Mouse (Mus musculus) lung, postnatal 0 days (tissue): ENCODE results near the gene Sirt2. TPM values are rescaled to one million over a fixed set of nuclear protein-coding genes. Genes with fewer than 3 reads are reported as not detected.

Experiments used
- ATAC-seq: fragments of 200-750 bp; cut with Nextera tagmentation; 2 replicates; pipeline ENCODE4 v1.8.0; 2017; ENCODE audit warnings: moderate library complexity
- DNase-seq: peaks from one replicate; pipeline ENCODE4 v3.0.0-alpha.2; 2016; ENCODE audit warnings: low spot score
- H3K27ac ChIP-seq: fragments of 300-500 bp; sonication (generic); 2 replicates; pipeline ENCODE4 v1.5.1; 2014; ENCODE audit warnings: antibody characterized with exemption, mild to moderate bottlenecking, low read length, mixed read lengths
- H3K27me3 ChIP-seq: fragments of 300-500 bp; sonication (generic); replicated peaks from 2 replicates; pipeline ENCODE4 v1.6.1; 2014; ENCODE audit warnings: low read length, mixed read lengths; ENCODE audit not compliant: insufficient read depth
- H3K36me3 ChIP-seq: fragments of 300-500 bp; sonication (generic); 2 replicates; pipeline ENCODE4 v1.6.1; 2014; ENCODE audit warnings: low read length, mixed read lengths; ENCODE audit not compliant: insufficient read depth
- H3K4me1 ChIP-seq: fragments of 300-500 bp; sonication (generic); 2 replicates; pipeline ENCODE4 v1.6.1; 2014; ENCODE audit warnings: antibody characterized with exemption, low read depth, low read length, mixed read lengths; ENCODE audit not compliant: insufficient read depth
- H3K4me2 ChIP-seq: fragments of 300-500 bp; sonication (generic); replicated peaks from 2 replicates; pipeline ENCODE4 v1.6.1; 2014; ENCODE audit warnings: low read depth, mild to moderate bottlenecking, low read length, moderate library complexity, mixed read lengths
- H3K4me3 ChIP-seq: fragments of 300-500 bp; sonication (generic); 2 replicates; pipeline ENCODE4 v1.5.1; 2014; ENCODE audit warnings: low read depth, low read length
- H3K9ac ChIP-seq: fragments of 300-500 bp; sonication (generic); replicated peaks from 2 replicates; pipeline ENCODE4 v1.6.1; 2014; ENCODE audit warnings: low read depth, mild to moderate bottlenecking
- H3K9me3 ChIP-seq: fragments of 300-500 bp; sonication (generic); 2 replicates; pipeline ENCODE4 v1.6.1; 2016; ENCODE audit warnings: low read length, mixed read lengths
- CTCF ChIP-seq: IDR thresholded peaks from 2 replicates; pipeline ENCODE4 v1.5.1; 2016; ENCODE audit warnings: antibody characterized with exemption, mild to moderate bottlenecking
- EP300 ChIP-seq: IDR thresholded peaks from 2 replicates; pipeline ENCODE4 v1.6.1; 2016; ENCODE audit warnings: antibody characterized with exemption, mild to moderate bottlenecking, control low read depth
- WGBS: fragments of 180-500 bp; shearing (Covaris S2); extraction: QIAGEN DNeasy Blood & Tissue Kit; methylation state at CpG from one replicate; pipeline ENCODE4 v1.1.7; 2014; 5-methylcytosine and 5-hydroxymethylcytosine counted together
- polyA plus RNA-seq: library from polyadenylated mRNA; unstranded; fragments of >200 nt; fragmentation: Nextera tagmentation; extraction: Ambion mirVana; gene quantifications from 2 replicates; pipeline ENCODE4 v1.2.1, GENCODE M21; 2015

The Sirt2 gene
- polyA plus RNA-seq, 1 experiment from 2014 or later = 55.4 TPM

GRCm38 (mm10) chr7:28806869-28807268 is 40.3 kb downstream of the Sirt2 start:
- no peaks in the 10 kb centered on the region for H3K9me3 ChIP-seq
- H3K4me1 ChIP-seq = peaks cover 32% of the 10 kb centered on the region
- ATAC-seq (no peak), DNase-seq (peak; percentile 44)
- no peak overlapping the region for H3K4me2 ChIP-seq
- H3K4me3 ChIP-seq = no peak overlapping the region
- H3K36me3 ChIP-seq = no peaks in the 10 kb centered on the region
- WGBS = 70% methylated on average over 4 of the region's 4 CpGs
- TF ChIP-seq EP300 (no peak), CTCF (peak; percentile 49)
- no peak overlapping the region for H3K27ac ChIP-seq
- no peak overlapping the region for H3K9ac ChIP-seq
- H3K27me3 ChIP-seq = no peaks in the 10 kb centered on the region

GRCm38 (mm10) chr7:28807641-28808220 is 41.2 kb downstream of the Sirt2 start:
- WGBS = 32% methylated on average over 8 of the region's 8 CpGs
- H3K4me2 ChIP-seq = peak overlapping the region; percentile 98
- DNase-seq (peak; percentile 77), ATAC-seq (no peak)
- H3K27ac ChIP-seq = peak overlapping the region; percentile 100
- no peaks in the 10 kb centered on the region for H3K27me3 ChIP-seq
- TF ChIP-seq CTCF (0 out of 2 replicates have a peak, but pooled peaks have one; percentile 13), EP300 (no peak)
- H3K36me3 ChIP-seq = no peaks in the 10 kb centered on the region
- H3K4me3 ChIP-seq = peak overlapping the region; percentile 75
- no peaks in the 10 kb centered on the region for H3K9me3 ChIP-seq
- peak overlapping the region; percentile 83 for H3K9ac ChIP-seq
- peaks cover 27% of the 10 kb centered on the region; the same call in 1 of the 2 replicates for H3K4me1 ChIP-seq

- TF ChIP-seq CTCF (no peak), EP300 (peak; percentile 33; the same call in 1 of the 2 replicates)
- DNase-seq = peak; percentile 85
- Histone ChIP-seq H3K4me1 (peaks cover 23% of the 10 kb centered on the region; the same call in 1 of the 2 replicates), H3K9me3 (no peaks in the 10 kb centered on the region), H3K4me2 (peak within 1 kb of the TSS; percentile 98), H3K9ac (peak within 1 kb of the TSS; percentile 83), H3K4me3 (peak within 1 kb of the TSS; percentile 75), H3K27ac (peak within 1 kb of the TSS; percentile 100), H3K36me3 (peaks cover 5% of the 10 kb centered on the region; the same call in 1 of the 2 replicates), H3K27me3 (no peaks in the 10 kb centered on the region)
- WGBS = 2% methylated on average over 31 of the region's 35 CpGs
- ATAC-seq = peak; percentile 10
Measured at GRCm38 (mm10) chr7:28808221-28808941, 41.8 kb downstream of the Sirt2 start, which contains the start of gene Hnrnpl. Gene Hnrnpl, plus strand, starts transcription at chr7:28808541.

- Histone ChIP-seq H3K36me3 (peaks cover 8% of the 10 kb centered on the region; the same call in 1 of the 2 replicates), H3K9me3 (no peaks in the 10 kb centered on the region), H3K4me3 (peak overlapping the region; percentile 75), H3K9ac (peak overlapping the region; percentile 83), H3K4me1 (peaks cover 20% of the 10 kb centered on the region; the same call in 1 of the 2 replicates), H3K27ac (peak overlapping the region; percentile 100), H3K4me2 (peak overlapping the region; percentile 98), H3K27me3 (no peaks in the 10 kb centered on the region)
- DNase-seq (peak; percentile 97), ATAC-seq (peak; percentile 68)
- WGBS = 0% methylated on average over 30 of the region's 32 CpGs
- TF ChIP-seq CTCF = no peak; the same call in 1 of the 2 replicates
- peak; percentile 70 for TF ChIP-seq EP300
Measured at GRCm38 (mm10) chr7:28808957-28809393, 42.4 kb downstream of the Sirt2 start.

GRCm38 (mm10) chr7:28809401-28810089 is 43.0 kb downstream of the Sirt2 start:
- WGBS = under 1% methylated on average over 35 of the region's 35 CpGs
- Histone ChIP-seq H3K36me3 (peaks cover 13% of the 10 kb centered on the region; the same call in 1 of the 2 replicates), H3K4me1 (peaks cover 20% of the 10 kb centered on the region; the same call in 1 of the 2 replicates), H3K4me2 (peak overlapping the region; percentile 98), H3K27ac (peak overlapping the region; percentile 100), H3K9ac (peak overlapping the region; percentile 83), H3K4me3 (peak overlapping the region; percentile 75), H3K9me3 (no peaks in the 10 kb centered on the region), H3K27me3 (no peaks in the 10 kb centered on the region)
- TF ChIP-seq EP300 (no peak; the same call in 1 of the 2 replicates), CTCF (peak; percentile 7)
- DNase-seq (peak; percentile 59), ATAC-seq (peak; percentile 3)
